Mouse (Mus musculus) midbrain, embryonic 11.5 days (tissue): ENCODE data around the gene Insyn1. TPM values are rescaled to one million over a fixed set of nuclear protein-coding genes. Genes with fewer than 3 reads are reported as not detected.

Experiments
- ATAC-seq: fragments of 200-750 bp; cut with Nextera tagmentation; 2 replicates; pipeline ENCODE4 v1.8.0; 2017; ENCODE audit warnings: moderate TSS enrichment, moderate library complexity; ENCODE audit not compliant: low FRiP score
- DNase-seq: peaks from one replicate; pipeline ENCODE4 v3.0.0; 2015; ENCODE audit warnings: low spot score; ENCODE audit errors: missing footprints
- H3K27ac ChIP-seq: fragments of 300-500 bp; sonication (generic); 2 replicates; pipeline ENCODE4 v1.5.1; 2014; ENCODE audit warnings: low read depth, low read length
- H3K27me3 ChIP-seq: fragments of 300-500 bp; sonication (generic); 2 replicates; pipeline ENCODE4 v1.6.1; 2014; ENCODE audit warnings: mild to moderate bottlenecking, low read length, moderate library complexity, mixed read lengths; ENCODE audit not compliant: control insufficient read depth, insufficient read depth
- H3K36me3 ChIP-seq: fragments of 300-500 bp; sonication (generic); 2 replicates; pipeline ENCODE4 v1.6.1; 2014; ENCODE audit warnings: mild to moderate bottlenecking, low read length, moderate library complexity, mixed read lengths; ENCODE audit not compliant: control insufficient read depth, insufficient read depth
- H3K4me1 ChIP-seq: fragments of 300-500 bp; sonication (generic); 2 replicates; pipeline ENCODE4 v1.6.1; 2014; ENCODE audit warnings: low read length; ENCODE audit not compliant: control insufficient read depth, insufficient read depth
- H3K4me2 ChIP-seq: fragments of 300-500 bp; sonication (generic); 2 replicates; pipeline ENCODE4 v1.6.1; 2014; ENCODE audit warnings: mild to moderate bottlenecking, moderate library complexity
- H3K4me3 ChIP-seq: fragments of 300-500 bp; sonication (generic); 2 replicates; pipeline ENCODE4 v1.5.1; 2014; ENCODE audit warnings: low read depth, low read length
- H3K9ac ChIP-seq: fragments of 300-500 bp; sonication (generic); 2 replicates; pipeline ENCODE4 v1.6.1; 2014; ENCODE audit warnings: low read length
- H3K9me3 ChIP-seq: fragments of 300-500 bp; sonication (generic); 2 replicates; pipeline ENCODE4 v1.6.1; 2016; ENCODE audit warnings: low read length; ENCODE audit not compliant: control insufficient read depth
- whole genome bisulfite sequencing: fragments of 180-500 bp; shearing (Covaris S2); extraction: QIAGEN DNeasy Blood & Tissue Kit; methylation state at CpG from one replicate; pipeline ENCODE4 v1.1.7; 2014; 5-methylcytosine and 5-hydroxymethylcytosine counted together
- polyA plus RNA-seq: library from polyadenylated mRNA; unstranded; fragments of >200 nt; fragmentation: Nextera tagmentation; extraction: Ambion mirVana; gene quantifications from 2 replicates; pipeline ENCODE4 v1.2.1, GENCODE M21; 2014

Gene Insyn1
- polyA plus RNA-seq, 1 experiment from 2014 or later = 1.8 TPM

- 54% methylated on average over 6 of the region's 6 CpGs for WGBS
Observed at GRCm38 (mm10) chr9:58470466-58470865, 17.9 kb upstream of the Insyn1 start.

DNA sequence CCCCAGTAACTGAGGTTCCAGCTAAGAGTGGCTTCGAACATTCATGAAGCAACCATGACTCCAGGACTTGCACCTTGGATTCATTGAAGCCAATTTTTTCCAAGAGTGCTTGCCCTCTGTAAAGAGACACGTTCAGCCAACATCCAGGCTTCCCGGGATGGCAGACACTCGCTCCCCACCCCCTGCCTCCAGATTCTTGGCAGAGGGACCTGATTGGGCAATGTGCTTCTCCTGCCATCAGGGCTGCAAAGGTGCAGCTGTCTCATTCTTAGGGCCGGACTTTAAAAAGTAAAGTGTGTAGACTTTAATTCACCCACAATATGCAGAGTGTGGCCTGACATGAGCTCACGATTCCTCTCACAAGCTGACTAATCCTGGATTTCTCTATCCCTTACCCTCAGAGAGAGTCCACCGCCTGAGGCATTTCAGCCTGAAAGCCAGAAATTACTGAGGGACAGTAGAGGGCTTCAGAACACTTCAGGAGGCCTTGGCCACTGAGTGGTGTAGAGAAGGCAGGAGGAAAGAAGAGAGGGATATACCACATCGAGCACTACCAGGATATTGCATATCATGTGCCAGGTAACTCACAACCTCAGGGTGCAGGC is 15.1 kb upstream of the Insyn1 start:
- peak; percentile 70 for DNase-seq
- no peak overlapping the region for H3K4me2 ChIP-seq
- no peak overlapping the region for H3K9ac ChIP-seq
- H3K4me1 ChIP-seq = peaks cover 5% of the 10 kb centered on the region
- WGBS = 77% methylated on average over 8 of the region's 8 CpGs
- H3K27me3 ChIP-seq = no peaks in the 10 kb centered on the region
- no peak overlapping the region for H3K4me3 ChIP-seq
- no peaks in the 10 kb centered on the region for H3K9me3 ChIP-seq
- ATAC-seq = no peak
- H3K27ac ChIP-seq = no peak overlapping the region
- H3K36me3 ChIP-seq = no peaks in the 10 kb centered on the region

More at GRCm38 (mm10) chr9:58470466-58470865, 17.9 kb upstream of the Insyn1 start:
- H3K27ac ChIP-seq = no peak overlapping the region
- H3K4me3 ChIP-seq = no peak overlapping the region
- no peaks in the 10 kb centered on the region for H3K27me3 ChIP-seq
- no peaks in the 10 kb centered on the region for H3K9me3 ChIP-seq
- no peak overlapping the region for H3K4me2 ChIP-seq
- H3K9ac ChIP-seq = no peak overlapping the region
- ATAC-seq (no peak), DNase-seq (no peak)
- H3K36me3 ChIP-seq = no peaks in the 10 kb centered on the region
- H3K4me1 ChIP-seq = peaks cover 5% of the 10 kb centered on the region

DNA sequence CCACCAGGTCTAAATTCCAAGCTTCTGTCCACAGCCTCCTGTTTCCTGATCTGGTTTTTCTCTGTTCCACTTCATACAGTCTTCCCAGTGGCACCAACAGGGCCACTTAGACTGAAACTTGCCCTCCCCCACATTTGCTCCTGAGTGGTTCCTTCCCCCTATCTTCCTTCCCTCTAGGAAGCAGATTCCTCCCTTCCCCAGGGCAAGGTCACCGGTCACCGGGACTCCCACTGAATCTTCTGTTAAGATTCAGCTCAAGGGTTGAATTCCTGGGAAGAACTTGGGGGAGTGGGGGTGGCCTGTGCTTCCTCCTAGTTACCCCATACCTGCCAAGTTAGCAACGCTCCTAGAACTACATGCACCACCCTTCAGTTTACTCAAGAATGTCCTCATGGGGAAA is 1.3 kb upstream of the Insyn1 start:
- Histone ChIP-seq H3K4me2 (no peak overlapping the region), H3K27ac (no peak overlapping the region), H3K4me3 (no peak overlapping the region), H3K9ac (no peak overlapping the region), H3K9me3 (no peaks in the 10 kb centered on the region), H3K4me1 (peaks cover 11% of the 10 kb centered on the region), H3K36me3 (no peaks in the 10 kb centered on the region), H3K27me3 (peaks cover 23% of the 10 kb centered on the region)
- DNase-seq = no peak
- no peak for ATAC-seq
- 27% methylated on average over 3 of the region's 3 CpGs for WGBS

DNA sequence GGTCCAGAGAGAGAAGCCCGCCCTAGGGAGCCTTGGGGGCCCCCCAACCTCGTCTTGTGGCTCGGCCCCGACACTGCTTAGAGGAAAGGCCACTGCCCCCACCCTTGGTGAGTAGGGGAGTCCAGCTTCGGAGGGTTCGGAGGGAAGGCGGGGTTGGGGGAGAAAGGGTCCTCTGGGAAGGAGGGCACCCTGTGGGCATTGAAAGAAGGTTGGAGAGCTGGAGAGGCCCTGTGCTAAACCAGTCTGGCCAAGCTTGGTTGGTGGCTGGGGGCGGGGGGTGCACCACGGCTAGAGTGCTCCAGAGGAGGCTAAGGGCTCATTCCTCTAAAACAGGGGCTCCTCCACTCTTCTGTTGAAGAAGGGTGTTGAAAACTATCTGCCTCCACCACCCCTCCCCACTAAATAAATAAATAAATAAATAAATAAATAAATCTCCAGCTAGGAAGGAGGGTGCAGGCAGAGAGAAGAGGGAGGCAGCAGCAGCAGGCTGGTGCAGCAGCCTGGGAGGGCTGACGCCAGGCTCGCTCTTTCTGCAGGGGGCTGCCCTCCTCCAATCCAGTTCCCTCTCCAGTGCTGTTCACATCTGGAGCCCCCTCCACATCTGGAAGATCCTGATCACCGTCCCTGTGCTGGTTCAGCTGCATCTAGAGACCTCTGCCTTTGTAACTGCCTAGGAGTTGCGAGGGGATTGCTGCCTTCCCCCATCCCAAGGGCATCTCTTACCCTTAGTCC is 896 bp downstream of the Insyn1 start:
- no peaks in the 10 kb centered on the region for H3K36me3 ChIP-seq
- peaks cover 11% of the 10 kb centered on the region for H3K4me1 ChIP-seq
- peaks cover 23% of the 10 kb centered on the region for H3K27me3 ChIP-seq
- ATAC-seq (peak; percentile 46; the same call in 1 of the 2 replicates), DNase-seq (peak; percentile 91)
- peak overlapping the region; percentile 60 for H3K4me3 ChIP-seq
- H3K4me2 ChIP-seq = peak overlapping the region; percentile 67
- no peaks in the 10 kb centered on the region for H3K9me3 ChIP-seq
- no peak overlapping the region for H3K27ac ChIP-seq
- H3K9ac ChIP-seq = peak overlapping the region; percentile 76
- 2% methylated on average over 13 of the region's 13 CpGs for WGBS

DNA sequence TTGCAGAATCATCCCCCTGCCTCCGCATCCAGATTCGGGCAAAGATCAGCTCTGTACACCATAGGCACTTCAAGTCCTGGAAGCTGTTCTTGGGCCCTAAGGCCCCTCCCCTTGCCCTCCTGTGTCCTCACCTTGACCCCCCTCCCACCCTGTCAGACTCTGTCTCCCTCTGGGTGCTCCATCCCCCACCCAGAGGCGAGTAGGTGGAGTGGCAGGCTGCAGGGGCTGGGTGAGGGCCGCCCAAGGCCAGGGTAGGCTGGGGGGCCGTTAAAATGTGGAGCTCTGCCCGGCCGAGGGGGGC is 1.4 kb downstream of the Insyn1 start:
- ATAC-seq (no peak), DNase-seq (no peak)
- Histone ChIP-seq H3K27ac (no peak overlapping the region), H3K4me3 (peak overlapping the region; percentile 60; the same call in 1 of the 2 replicates), H3K4me2 (peak overlapping the region; percentile 67), H3K9me3 (no peaks in the 10 kb centered on the region), H3K9ac (peak overlapping the region; percentile 36; the same call in 1 of the 2 replicates), H3K4me1 (peaks cover 11% of the 10 kb centered on the region), H3K27me3 (peaks cover 23% of the 10 kb centered on the region), H3K36me3 (no peaks in the 10 kb centered on the region)
- WGBS = 8% methylated on average over 7 of the region's 7 CpGs

DNA sequence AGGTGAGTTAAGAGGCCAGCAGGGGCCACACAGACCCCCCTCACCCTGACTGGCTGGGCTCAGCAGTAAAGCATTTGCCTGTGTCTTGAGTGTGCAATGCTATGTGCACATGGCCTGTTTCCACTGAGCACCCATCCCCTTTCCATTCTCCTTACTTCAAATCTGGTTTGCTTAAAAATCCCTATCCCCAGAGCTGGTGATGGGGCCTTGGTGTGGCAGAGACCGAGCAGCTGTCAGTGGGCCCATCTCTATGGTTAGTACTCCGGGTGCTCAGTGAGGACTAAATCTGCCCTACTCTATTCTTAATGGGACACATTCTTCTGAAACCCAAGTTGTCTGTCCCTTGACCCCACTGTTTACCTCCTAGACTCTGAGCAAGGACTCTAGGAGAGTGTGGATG is 2.0 kb downstream of the Insyn1 start:
- no peak overlapping the region for H3K27ac ChIP-seq
- H3K36me3 ChIP-seq = no peaks in the 10 kb centered on the region
- no peak overlapping the region for H3K4me3 ChIP-seq
- no peak overlapping the region for H3K4me2 ChIP-seq
- 62% methylated on average over 2 of the region's 2 CpGs for WGBS
- ATAC-seq = no peak
- H3K4me1 ChIP-seq = peaks cover 11% of the 10 kb centered on the region
- H3K9ac ChIP-seq = no peak overlapping the region
- no peak for DNase-seq
- H3K27me3 ChIP-seq = peaks cover 23% of the 10 kb centered on the region
- no peaks in the 10 kb centered on the region for H3K9me3 ChIP-seq

DNA sequence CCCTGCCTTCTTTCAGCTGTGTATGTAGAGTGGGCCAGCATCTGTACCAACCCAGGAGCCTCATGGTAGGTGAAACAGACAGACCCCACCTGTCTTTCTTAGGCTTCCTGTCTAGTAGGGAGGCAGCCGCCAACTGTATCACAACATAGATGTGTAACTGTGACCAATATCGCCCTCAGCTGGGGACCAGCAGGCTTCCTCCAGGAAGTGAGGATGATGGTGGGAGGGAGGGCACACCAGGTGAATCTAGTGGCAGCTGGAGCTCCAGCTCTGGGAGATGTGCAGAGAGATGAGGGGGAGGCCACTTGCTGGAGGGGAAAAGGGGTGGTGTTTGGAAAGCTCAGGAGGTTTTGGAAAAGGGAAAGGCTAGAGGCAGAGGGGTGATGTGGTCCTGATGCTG is 6.6 kb downstream of the Insyn1 start:
- no peak for DNase-seq
- no peak overlapping the region for H3K27ac ChIP-seq
- no peak overlapping the region for H3K4me2 ChIP-seq
- no peaks in the 10 kb centered on the region for H3K9me3 ChIP-seq
- peaks cover under 1% of the 10 kb centered on the region for H3K4me1 ChIP-seq
- peaks cover 7% of the 10 kb centered on the region for H3K27me3 ChIP-seq
- H3K9ac ChIP-seq = no peak overlapping the region
- no peak overlapping the region for H3K4me3 ChIP-seq
- H3K36me3 ChIP-seq = no peaks in the 10 kb centered on the region
- ATAC-seq = no peak
- 73% methylated on average over 2 of the region's 2 CpGs for WGBS

DNA sequence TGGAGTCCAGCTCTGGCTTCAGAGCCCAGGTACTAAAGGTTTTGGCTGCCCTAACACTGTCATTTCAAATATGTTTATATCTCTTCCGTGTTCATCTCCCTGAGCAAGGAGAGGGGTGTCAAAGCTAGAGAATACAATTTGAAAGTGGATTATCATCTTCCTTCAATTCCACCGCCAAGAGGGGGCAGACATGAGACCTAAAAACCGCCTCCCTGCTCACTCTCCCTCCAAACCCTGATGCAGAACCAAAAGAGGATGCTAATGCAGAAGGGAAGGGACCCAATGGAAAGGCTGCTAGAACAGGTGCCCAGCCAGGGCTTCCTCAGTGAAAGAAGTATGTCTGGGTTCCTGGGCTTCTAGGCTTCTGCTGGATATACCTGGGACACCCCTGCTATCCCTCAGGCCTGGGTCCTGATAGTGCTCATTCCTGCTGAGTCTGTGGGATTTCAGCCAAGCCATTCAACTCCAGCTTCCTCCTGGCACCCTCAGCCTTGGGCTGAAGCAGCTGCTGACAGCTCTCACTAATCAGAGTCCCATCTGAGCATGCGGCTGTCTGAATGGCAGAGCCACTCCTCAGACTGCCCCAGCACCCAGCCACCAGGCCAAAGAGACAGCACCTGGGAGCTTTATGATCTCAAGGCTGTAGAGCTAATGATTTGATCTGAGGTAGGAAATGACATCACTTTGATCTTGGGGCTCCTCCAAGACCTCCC is 8.2 kb downstream of the Insyn1 start:
- Histone ChIP-seq H3K9me3 (no peaks in the 10 kb centered on the region), H3K4me2 (no peak overlapping the region), H3K4me3 (no peak overlapping the region), H3K36me3 (no peaks in the 10 kb centered on the region), H3K4me1 (no peaks in the 10 kb centered on the region), H3K9ac (no peak overlapping the region), H3K27me3 (no peaks in the 10 kb centered on the region), H3K27ac (no peak overlapping the region)
- 35% methylated on average over 4 of the region's 4 CpGs for WGBS
- ATAC-seq (no peak), DNase-seq (no peak)

DNA sequence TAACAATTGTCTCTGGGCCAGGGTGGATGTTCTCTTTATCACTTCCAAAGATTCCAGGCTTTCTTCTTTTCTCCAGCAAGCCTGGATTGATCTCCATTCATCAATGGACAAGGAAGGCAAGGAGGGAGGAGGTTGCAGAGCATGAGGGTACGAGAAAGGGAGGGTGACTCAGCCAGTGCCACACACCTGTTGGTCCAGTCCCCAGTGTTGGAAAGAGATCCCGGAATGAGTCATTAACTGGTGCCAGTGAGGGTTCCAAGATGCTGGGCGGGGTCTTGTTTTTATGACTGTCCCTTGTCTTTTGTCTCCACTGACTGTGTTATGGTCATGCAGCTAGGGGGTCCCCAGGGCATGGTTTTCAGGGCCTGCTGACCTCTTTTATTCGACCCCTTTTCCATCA is 9.5 kb downstream of the Insyn1 start:
- no peak for DNase-seq
- H3K4me1 ChIP-seq = no peaks in the 10 kb centered on the region
- no peak overlapping the region for H3K4me2 ChIP-seq
- 69% methylated on average over 4 of the region's 4 CpGs for WGBS
- no peak overlapping the region for H3K4me3 ChIP-seq
- no peak overlapping the region for H3K9ac ChIP-seq
- ATAC-seq = no peak
- no peaks in the 10 kb centered on the region for H3K9me3 ChIP-seq
- no peaks in the 10 kb centered on the region for H3K36me3 ChIP-seq
- no peaks in the 10 kb centered on the region for H3K27me3 ChIP-seq
- no peak overlapping the region for H3K27ac ChIP-seq
